Mouse (Mus musculus) heart, embryonic 10.5 days (tissue): Measurements from ENCODE around the gene Cmtm1. TPM values are rescaled to one million over a fixed set of nuclear protein-coding genes. Genes with fewer than 3 reads are reported as not detected.
A peak's percentile ranks its signal among the peaks of the same experiment; 100 is the strongest.
"Not testable (repeated sequence)": the region's sequence is repeated elsewhere in the genome, so short reads cannot be mapped to it uniquely, and the experiment has no call there.

Experiments used
- DNase-seq: peaks from one replicate; pipeline ENCODE4 v3.0.0-alpha.2; 2017; ENCODE audit warnings: low spot score
- H3K27ac ChIP-seq: fragments of 300-500 bp; sonication (generic); 2 replicates; pipeline ENCODE4 v1.5.1; 2016; ENCODE audit warnings: mild to moderate bottlenecking
- H3K27me3 ChIP-seq: fragments of 300-500 bp; sonication (generic); 2 replicates; pipeline ENCODE4 v1.6.1; 2016; ENCODE audit warnings: mild to moderate bottlenecking; ENCODE audit not compliant: poor library complexity, insufficient read depth, severe bottlenecking
- H3K36me3 ChIP-seq: fragments of 300-500 bp; sonication (generic); 2 replicates; pipeline ENCODE4 v1.6.1; 2016; ENCODE audit warnings: mild to moderate bottlenecking, moderate library complexity
- H3K4me1 ChIP-seq: fragments of 300-500 bp; sonication (generic); 2 replicates; pipeline ENCODE4 v1.6.1; 2016; ENCODE audit warnings: mild to moderate bottlenecking
- H3K4me3 ChIP-seq: fragments of 300-500 bp; sonication (generic); 2 replicates; pipeline ENCODE4 v1.5.1; 2016; ENCODE audit warnings: mild to moderate bottlenecking, moderate library complexity
- H3K9me3 ChIP-seq: fragments of 300-500 bp; sonication (generic); 2 replicates; pipeline ENCODE4 v1.6.1; 2016; ENCODE audit warnings: mild to moderate bottlenecking, moderate library complexity
- WGBS: fragments of 180-500 bp; shearing (Covaris S2); methylation state at CpG from one replicate; pipeline ENCODE4 v1.1.7; 2016; 5-methylcytosine and 5-hydroxymethylcytosine counted together
- polyA plus RNA-seq: library from polyadenylated mRNA; unstranded; fragments of >200 nt; fragmentation: Nextera tagmentation; extraction: Ambion mirVana; gene quantifications from 2 replicates; pipeline ENCODE4 v1.2.1, GENCODE M21; 2016

Cmtm1 gene
- polyA plus RNA-seq: not detected in 2 replicates

- not testable (repeated sequence) for H3K4me3 ChIP-seq, H3K36me3 ChIP-seq, H3K4me1 ChIP-seq, H3K27ac ChIP-seq, H3K27me3 ChIP-seq, H3K9me3 ChIP-seq
- peak; percentile 35 for DNase-seq
- WGBS: 83% methylated on average over 36 of the region's 36 CpGs
These were observed at the start of gene Cmtm1, which contains the start of gene Gm45711 for GRCm38 (mm10) chr8:104309441-104310155. TSS of gene Cmtm1 (minus strand) at chr8:104310145. TSS of gene Gm45711 (minus strand) at chr8:104310081.

DNA sequence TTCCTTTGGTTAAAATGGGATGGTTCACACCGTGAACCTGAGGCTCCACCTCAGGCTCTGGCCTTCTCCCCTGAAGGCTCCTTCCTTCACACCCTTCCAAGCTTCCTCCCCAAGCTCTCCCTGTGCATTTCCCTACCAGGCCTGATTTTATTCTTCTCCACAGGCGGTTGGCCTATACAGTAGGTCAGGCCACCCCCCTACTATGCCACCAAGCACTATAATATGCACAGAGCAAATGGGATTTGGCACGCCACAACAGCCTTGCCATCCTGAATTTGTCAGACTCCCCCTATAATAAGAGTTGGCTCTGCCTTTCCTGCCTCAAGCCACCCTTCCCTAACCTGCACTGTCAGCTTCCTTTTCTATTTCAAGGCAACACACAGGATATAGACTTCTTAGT, 48.7 kb upstream of the Cmtm1 start:
- Histone ChIP-seq H3K36me3 (peaks cover 29% of the 10 kb centered on the region; the same call in 1 of the 2 replicates), H3K4me3 (no peak overlapping the region), H3K9me3 (no peaks in the 10 kb centered on the region), H3K27ac (no peak overlapping the region), H3K27me3 (no peaks in the 10 kb centered on the region), H3K4me1 (peaks cover 13% of the 10 kb centered on the region)
- WGBS: 91% methylated on average over 3 of the region's 3 CpGs
- no peak for DNase-seq

DNA sequence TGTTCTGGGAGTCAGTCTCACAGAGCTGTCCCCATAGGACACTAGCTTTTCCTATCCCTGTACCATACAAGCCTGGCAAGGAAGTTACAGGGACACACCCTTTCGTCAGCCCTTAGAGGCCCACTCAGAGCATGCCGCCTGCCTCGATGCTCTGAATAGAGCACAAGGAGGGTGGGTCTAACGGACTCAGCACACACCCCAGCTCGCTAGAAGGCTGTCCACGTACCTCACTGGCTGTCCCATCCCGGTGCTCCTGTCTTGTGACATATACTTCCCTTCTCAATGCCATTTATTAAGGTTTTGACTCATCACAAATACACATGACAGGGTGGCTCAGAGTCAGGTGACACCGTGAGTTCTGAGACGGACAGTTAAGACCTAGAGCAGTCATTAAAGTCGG, 44.6 kb upstream of the Cmtm1 start:
- DNase-seq: no peak
- Histone ChIP-seq H3K9me3 (no peaks in the 10 kb centered on the region), H3K4me3 (no peak overlapping the region), H3K4me1 (peaks cover 5% of the 10 kb centered on the region; the same call in 1 of the 2 replicates), H3K27me3 (no peaks in the 10 kb centered on the region), H3K27ac (no peak overlapping the region), H3K36me3 (peaks cover 31% of the 10 kb centered on the region; the same call in 1 of the 2 replicates)
- 89% methylated on average over 10 of the region's 10 CpGs for WGBS

GRCm38 (mm10) chr8:104353186-104353585, 43.2 kb upstream of the Cmtm1 start:
- WGBS: 54% methylated on average over 5 of the region's 5 CpGs
- no peak for DNase-seq
- Histone ChIP-seq H3K27ac (no peak overlapping the region), H3K36me3 (peaks cover 31% of the 10 kb centered on the region; the same call in 1 of the 2 replicates), H3K4me1 (peaks cover 4% of the 10 kb centered on the region; the same call in 1 of the 2 replicates), H3K4me3 (no peak overlapping the region), H3K27me3 (no peaks in the 10 kb centered on the region), H3K9me3 (no peaks in the 10 kb centered on the region)

DNA sequence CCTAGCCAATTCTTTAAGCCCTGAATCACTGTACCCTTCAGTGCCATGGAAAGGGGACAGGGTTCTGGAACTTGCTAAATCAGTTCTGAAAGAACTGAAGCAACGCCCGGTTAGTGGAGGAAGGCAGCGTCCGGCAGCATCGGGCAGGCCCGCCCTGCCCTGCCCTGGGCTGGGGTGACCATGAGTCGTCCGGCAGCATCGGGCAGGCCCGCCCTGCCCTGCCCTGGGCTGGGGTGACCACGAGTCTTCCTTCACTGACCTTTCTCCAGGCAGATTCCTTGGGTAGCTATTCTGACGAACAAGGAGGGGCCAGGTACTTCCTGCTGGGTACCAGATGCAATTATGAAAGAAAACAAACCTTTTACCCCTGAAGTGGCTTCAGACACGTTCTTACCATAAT, 40.1 kb upstream of the Cmtm1 start:
- Histone ChIP-seq H3K4me3 (no peak overlapping the region), H3K4me1 (peaks cover 15% of the 10 kb centered on the region), H3K9me3 (no peaks in the 10 kb centered on the region), H3K27ac (no peak overlapping the region), H3K27me3 (no peaks in the 10 kb centered on the region), H3K36me3 (peaks cover 47% of the 10 kb centered on the region)
- whole genome bisulfite sequencing: 85% methylated on average over 13 of the region's 13 CpGs
- no peak for DNase-seq

DNA sequence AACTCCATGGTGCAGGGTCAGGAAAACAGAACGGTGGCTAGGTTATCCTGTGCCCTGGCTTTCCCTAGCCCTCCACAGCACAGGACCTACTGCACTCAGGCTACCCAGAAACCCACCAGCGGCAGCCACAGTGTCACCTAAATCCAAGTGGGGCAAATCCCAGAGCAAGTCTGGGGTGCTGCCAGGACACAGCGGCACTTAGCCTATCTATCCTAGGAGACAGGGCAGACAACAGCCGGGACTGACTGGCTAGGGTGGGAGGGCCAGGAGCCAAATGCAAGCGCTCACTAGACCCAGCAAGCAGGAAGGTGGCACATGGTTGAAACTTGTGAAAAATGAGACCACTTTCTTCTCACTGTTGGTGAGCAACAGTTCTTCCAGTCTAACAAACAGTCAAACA, 39.0 kb upstream of the Cmtm1 start:
- peaks cover 43% of the 10 kb centered on the region for H3K36me3 ChIP-seq
- DNase-seq: no peak
- H3K27ac ChIP-seq: no peak overlapping the region
- H3K9me3 ChIP-seq: no peaks in the 10 kb centered on the region
- H3K4me1 ChIP-seq: peaks cover 18% of the 10 kb centered on the region
- H3K27me3 ChIP-seq: no peaks in the 10 kb centered on the region
- 69% methylated on average over 5 of the region's 5 CpGs for WGBS
- no peak overlapping the region for H3K4me3 ChIP-seq

- DNase-seq: no peak
- H3K27ac ChIP-seq: peak overlapping the region; percentile 23; the same call in 1 of the 2 replicates
- peaks cover 35% of the 10 kb centered on the region for H3K36me3 ChIP-seq
- H3K9me3 ChIP-seq: no peaks in the 10 kb centered on the region
- no peaks in the 10 kb centered on the region for H3K27me3 ChIP-seq
- H3K4me3 ChIP-seq: 0 out of 2 replicates have a peak overlapping the region, but pooled peaks have one; percentile 5
- WGBS: 37% methylated on average over 12 of the region's 12 CpGs
- H3K4me1 ChIP-seq: peaks cover 25% of the 10 kb centered on the region
These were observed 36.8 kb upstream of the Cmtm1 start for GRCm38 (mm10) chr8:104346706-104347105.

DNA sequence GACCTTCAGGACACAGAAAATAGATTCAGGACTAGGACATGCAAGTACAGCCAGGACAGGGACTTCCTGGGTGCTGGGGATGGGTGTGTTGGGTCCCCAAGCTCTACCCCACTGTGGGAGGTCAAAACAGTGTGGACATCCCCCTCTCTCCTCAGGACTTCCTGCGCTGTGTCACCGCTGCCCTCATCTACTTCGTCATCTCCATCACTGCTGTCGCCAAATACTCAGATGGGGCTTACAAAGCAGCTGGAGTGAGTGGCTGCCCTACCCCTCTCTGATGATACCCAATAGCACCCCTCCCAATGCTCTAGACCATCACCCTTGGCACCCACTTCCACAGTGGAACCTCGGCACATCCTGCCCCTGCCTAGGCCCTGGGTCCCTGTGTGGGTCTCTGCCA, 34.7 kb upstream of the Cmtm1 start:
- H3K4me1 ChIP-seq: peaks cover 41% of the 10 kb centered on the region
- H3K9me3 ChIP-seq: no peaks in the 10 kb centered on the region
- no peak for DNase-seq
- WGBS: 88% methylated on average over 5 of the region's 5 CpGs
- H3K4me3 ChIP-seq: no peak overlapping the region
- no peak overlapping the region for H3K27ac ChIP-seq
- H3K36me3 ChIP-seq: peaks cover 35% of the 10 kb centered on the region
- no peaks in the 10 kb centered on the region for H3K27me3 ChIP-seq

DNA sequence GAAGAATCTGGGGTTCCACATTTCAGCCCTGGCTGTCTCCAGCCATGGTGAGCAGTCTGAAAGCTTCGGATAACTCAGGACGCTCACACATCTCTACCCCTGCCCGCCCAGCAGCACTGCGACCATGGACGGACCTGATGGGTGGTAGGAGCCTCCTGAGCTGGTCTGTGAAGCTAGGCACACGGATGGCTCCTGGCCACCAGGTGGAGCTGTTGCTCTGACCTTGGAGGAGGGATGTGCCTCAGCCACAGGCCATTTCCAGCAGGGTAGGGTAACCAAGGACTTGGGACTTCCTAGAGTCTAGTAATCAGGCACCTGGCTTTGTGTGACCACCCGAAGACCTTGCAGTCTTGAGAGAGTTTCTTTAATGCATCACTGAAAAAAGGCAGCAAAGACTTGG, 34.0 kb upstream of the Cmtm1 start:
- H3K27me3 ChIP-seq: no peaks in the 10 kb centered on the region
- no peak overlapping the region for H3K4me3 ChIP-seq
- peak; percentile 93 for DNase-seq
- WGBS: 15% methylated on average over 7 of the region's 7 CpGs
- H3K9me3 ChIP-seq: no peaks in the 10 kb centered on the region
- H3K4me1 ChIP-seq: peaks cover 45% of the 10 kb centered on the region
- H3K36me3 ChIP-seq: peaks cover 35% of the 10 kb centered on the region
- H3K27ac ChIP-seq: no peak overlapping the region

DNA sequence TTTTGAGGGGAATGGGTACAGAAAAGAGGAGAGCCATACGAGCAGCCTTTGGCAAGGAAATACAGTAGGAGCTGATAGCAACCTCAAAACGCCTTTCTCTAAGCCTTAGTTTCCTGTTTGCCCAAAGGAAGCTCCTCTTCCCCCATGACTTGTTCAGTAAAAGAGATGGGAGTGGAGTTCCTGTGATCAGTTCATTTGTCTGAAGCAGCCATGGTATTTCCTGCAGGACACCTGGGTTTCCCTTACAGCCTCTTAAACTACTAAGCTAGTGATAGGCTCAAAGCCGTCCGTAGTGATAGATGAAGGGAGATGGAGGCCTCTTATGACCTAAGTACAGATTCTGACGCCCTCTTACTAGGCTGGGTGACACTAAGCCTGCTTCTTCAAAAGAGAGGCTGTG, 32.5 kb upstream of the Cmtm1 start:
- Histone ChIP-seq H3K4me1 (peaks cover 43% of the 10 kb centered on the region), H3K27ac (no peak overlapping the region), H3K36me3 (peaks cover 29% of the 10 kb centered on the region), H3K4me3 (no peak overlapping the region), H3K9me3 (no peaks in the 10 kb centered on the region), H3K27me3 (no peaks in the 10 kb centered on the region)
- 51% methylated on average over 5 of the region's 5 CpGs for WGBS
- peak; percentile 58 for DNase-seq

DNA sequence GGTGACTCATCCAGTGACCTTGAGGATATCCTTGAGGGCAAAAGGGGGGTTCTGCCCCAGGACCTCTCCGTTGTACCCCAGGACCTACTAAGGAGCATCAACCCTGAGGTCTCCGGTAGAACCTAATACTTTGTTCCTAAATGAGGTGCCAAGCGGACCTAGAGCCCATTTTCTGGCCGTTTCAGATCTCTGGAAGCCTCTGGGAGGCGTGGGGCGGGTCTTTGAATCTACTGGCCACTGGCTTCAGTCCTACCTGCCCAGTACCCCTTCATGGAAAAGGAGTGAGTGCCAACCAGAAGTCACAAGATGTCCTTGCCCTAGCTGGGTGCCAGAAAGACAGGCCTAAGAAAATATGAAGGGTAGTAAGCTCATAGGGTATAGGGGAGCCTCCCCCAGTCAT, 31.7 kb upstream of the Cmtm1 start:
- Histone ChIP-seq H3K27ac (peak overlapping the region; percentile 95), H3K4me3 (peak overlapping the region; percentile 74), H3K9me3 (no peaks in the 10 kb centered on the region), H3K4me1 (peaks cover 38% of the 10 kb centered on the region), H3K27me3 (no peaks in the 10 kb centered on the region), H3K36me3 (peaks cover 22% of the 10 kb centered on the region)
- peak; percentile 73 for DNase-seq
- 41% methylated on average over 6 of the region's 6 CpGs for WGBS

GRCm38 (mm10) chr8:104341106-104341561, 31.2 kb upstream of the Cmtm1 start:
- Histone ChIP-seq H3K36me3 (peaks cover 16% of the 10 kb centered on the region), H3K4me3 (peak overlapping the region; percentile 74), H3K4me1 (peaks cover 33% of the 10 kb centered on the region), H3K27ac (peak overlapping the region; percentile 95), H3K27me3 (no peaks in the 10 kb centered on the region), H3K9me3 (no peaks in the 10 kb centered on the region)
- WGBS: under 1% methylated on average over 24 of the region's 24 CpGs
- peak; percentile 94 for DNase-seq

- H3K9me3 ChIP-seq: no peaks in the 10 kb centered on the region
- DNase-seq: peak; percentile 92
- H3K4me1 ChIP-seq: peaks cover 32% of the 10 kb centered on the region
- H3K4me3 ChIP-seq: peak overlapping the region; percentile 74
- H3K27ac ChIP-seq: peak overlapping the region; percentile 95
- H3K36me3 ChIP-seq: peaks cover 10% of the 10 kb centered on the region
- no peaks in the 10 kb centered on the region for H3K27me3 ChIP-seq
- WGBS: under 1% methylated on average over 52 of the region's 54 CpGs
These were observed 30.5 kb upstream of the Cmtm1 start for GRCm38 (mm10) chr8:104340233-104341105.
